Mouse (Mus musculus) heart, embryonic 10.5 days (tissue): Measurements from ENCODE around the gene Ube2n. TPM values are rescaled to one million over a fixed set of nuclear protein-coding genes. Genes with fewer than 3 reads are reported as not detected.

Source experiments
- DNase-seq: peaks from one replicate; pipeline ENCODE4 v3.0.0-alpha.2; 2017; ENCODE audit warnings: low spot score
- H3K27ac ChIP-seq: fragments of 300-500 bp; sonication (generic); 2 replicates; pipeline ENCODE4 v1.5.1; 2016; ENCODE audit warnings: mild to moderate bottlenecking
- H3K27me3 ChIP-seq: fragments of 300-500 bp; sonication (generic); 2 replicates; pipeline ENCODE4 v1.6.1; 2016; ENCODE audit warnings: mild to moderate bottlenecking; ENCODE audit not compliant: poor library complexity, insufficient read depth, severe bottlenecking
- H3K36me3 ChIP-seq: fragments of 300-500 bp; sonication (generic); 2 replicates; pipeline ENCODE4 v1.6.1; 2016; ENCODE audit warnings: mild to moderate bottlenecking, moderate library complexity
- H3K4me1 ChIP-seq: fragments of 300-500 bp; sonication (generic); 2 replicates; pipeline ENCODE4 v1.6.1; 2016; ENCODE audit warnings: mild to moderate bottlenecking
- H3K4me3 ChIP-seq: fragments of 300-500 bp; sonication (generic); 2 replicates; pipeline ENCODE4 v1.5.1; 2016; ENCODE audit warnings: mild to moderate bottlenecking, moderate library complexity
- H3K9me3 ChIP-seq: fragments of 300-500 bp; sonication (generic); 2 replicates; pipeline ENCODE4 v1.6.1; 2016; ENCODE audit warnings: mild to moderate bottlenecking, moderate library complexity
- WGBS: fragments of 180-500 bp; shearing (Covaris S2); methylation state at CpG from one replicate; pipeline ENCODE4 v1.1.7; 2016; 5-methylcytosine and 5-hydroxymethylcytosine counted together
- polyA plus RNA-seq: library from polyadenylated mRNA; unstranded; fragments of >200 nt; fragmentation: Nextera tagmentation; extraction: Ambion mirVana; gene quantifications from 2 replicates; pipeline ENCODE4 v1.2.1, GENCODE M21; 2016

The Ube2n gene
- polyA plus RNA-seq, 1 experiment from 2014 or later = 389 TPM

DNA sequence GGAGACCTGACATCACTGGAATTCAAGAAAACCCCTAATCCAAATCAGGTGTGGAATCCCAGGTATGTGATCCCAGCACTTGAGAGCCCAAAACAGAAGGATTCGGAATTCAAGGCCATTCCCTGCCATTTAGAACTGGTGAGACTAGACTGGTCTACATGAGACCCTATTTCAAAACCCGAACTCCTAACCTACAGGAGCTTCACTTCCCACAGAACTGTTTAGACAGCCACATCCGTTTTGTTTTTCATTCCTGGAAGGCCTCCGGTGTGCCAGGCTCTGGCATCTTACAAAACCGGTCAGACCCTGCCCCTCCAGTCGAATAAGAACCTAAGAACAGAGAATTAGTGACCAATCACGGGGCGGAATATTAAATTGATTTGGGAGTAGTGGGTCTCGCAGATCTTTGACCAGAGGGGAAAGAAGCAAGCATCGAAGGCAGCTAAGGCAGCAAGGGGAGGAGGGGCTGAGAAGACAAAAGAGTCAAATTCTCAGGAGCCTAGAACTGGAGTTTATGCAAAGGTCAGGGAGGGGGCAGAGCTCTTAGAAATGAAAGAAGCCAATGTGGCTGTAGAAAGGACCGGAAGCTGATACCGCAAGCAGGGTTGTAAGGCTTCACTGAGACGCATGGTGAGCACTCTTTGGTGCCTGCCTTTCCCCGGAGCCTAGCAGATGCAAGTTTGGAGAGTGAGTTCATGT lies 50.4 kb downstream of the Ube2n start:
- WGBS = 21% methylated on average over 14 of the region's 14 CpGs

DNA sequence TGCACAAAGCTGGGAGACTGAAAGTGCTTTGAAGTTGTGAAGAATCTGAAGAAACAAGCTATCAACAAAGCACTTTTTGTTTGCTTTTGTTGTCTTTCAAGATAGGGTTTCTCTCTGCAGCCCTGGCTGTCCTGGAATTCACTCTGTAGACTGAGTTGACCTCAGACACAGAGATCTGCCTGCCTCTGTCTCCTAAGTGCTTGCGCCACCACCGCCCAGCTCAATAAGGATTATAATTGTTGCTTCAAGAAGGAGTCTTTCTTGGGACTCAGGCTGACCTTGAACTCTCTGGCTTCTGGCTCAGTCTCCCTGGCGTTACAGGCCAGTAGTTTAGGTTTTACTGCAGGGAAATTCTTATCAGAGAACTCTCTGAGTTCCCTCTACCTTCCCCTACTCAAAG lies 51.8 kb downstream of the Ube2n start:
- peak; percentile 36 for DNase-seq
- no peak overlapping the region for H3K4me3 ChIP-seq
- H3K4me1 ChIP-seq = peaks cover 16% of the 10 kb centered on the region
- 74% methylated on average over 3 of the region's 3 CpGs for WGBS
- no peaks in the 10 kb centered on the region for H3K27me3 ChIP-seq
- no peak overlapping the region for H3K27ac ChIP-seq
- H3K9me3 ChIP-seq = no peaks in the 10 kb centered on the region
- no peaks in the 10 kb centered on the region for H3K36me3 ChIP-seq

More for the DNA sequence above, 50.4 kb downstream of the Ube2n start:
- Histone ChIP-seq H3K36me3 (peaks cover under 1% of the 10 kb centered on the region; the same call in 1 of the 2 replicates), H3K9me3 (no peaks in the 10 kb centered on the region), H3K4me1 (peaks cover 24% of the 10 kb centered on the region), H3K27ac (peak overlapping the region; percentile 59), H3K4me3 (no peak overlapping the region; the same call in 1 of the 2 replicates), H3K27me3 (no peaks in the 10 kb centered on the region)
- peak; percentile 76 for DNase-seq

DNA sequence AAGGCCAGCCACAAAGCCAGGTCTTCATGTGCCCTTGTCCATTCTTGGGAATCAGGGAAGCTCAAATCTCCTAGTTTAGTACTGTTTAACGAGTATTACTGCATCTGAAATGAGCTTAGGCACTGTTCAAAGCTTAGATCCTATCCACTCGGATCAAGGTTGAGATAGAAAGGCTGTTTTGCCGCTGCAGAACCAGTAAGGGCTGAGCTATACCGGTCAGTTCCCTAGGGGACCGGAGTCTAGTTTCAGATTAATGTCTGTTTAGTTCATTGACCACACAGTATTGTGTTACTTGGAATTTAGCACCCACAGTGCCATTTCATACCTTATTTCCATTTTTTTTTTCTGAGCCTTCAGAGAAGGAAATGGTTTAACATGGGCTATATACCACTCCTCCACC lies 52.6 kb downstream of the Ube2n start:
- Histone ChIP-seq H3K27ac (no peak overlapping the region), H3K4me3 (no peak overlapping the region), H3K36me3 (no peaks in the 10 kb centered on the region), H3K9me3 (no peaks in the 10 kb centered on the region), H3K27me3 (no peaks in the 10 kb centered on the region), H3K4me1 (peaks cover 13% of the 10 kb centered on the region)
- WGBS = 82% methylated on average over 5 of the region's 5 CpGs
- DNase-seq = no peak

DNA sequence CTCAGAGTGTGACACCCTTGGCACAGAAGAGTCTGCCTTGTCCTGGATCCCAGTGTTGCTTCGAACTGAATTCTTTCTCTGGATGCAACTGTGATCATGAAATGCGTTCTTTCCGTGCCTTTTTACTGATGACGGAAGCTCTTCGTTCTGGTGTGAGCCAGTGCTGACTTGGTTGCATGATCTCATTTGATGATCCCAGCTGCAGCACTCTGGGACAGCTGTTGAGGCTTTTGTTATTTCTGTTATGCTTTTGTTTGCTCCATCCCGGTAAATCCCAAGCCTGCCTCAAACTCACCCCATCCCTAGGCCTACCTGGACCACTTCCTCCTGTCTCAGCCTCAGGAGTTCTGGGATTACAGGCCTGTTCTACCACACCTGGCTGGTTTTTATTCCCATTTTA lies 53.1 kb downstream of the Ube2n start:
- no peaks in the 10 kb centered on the region for H3K27me3 ChIP-seq
- 84% methylated on average over 6 of the region's 6 CpGs for WGBS
- no peak overlapping the region for H3K27ac ChIP-seq
- no peaks in the 10 kb centered on the region for H3K9me3 ChIP-seq
- H3K4me3 ChIP-seq = no peak overlapping the region
- H3K36me3 ChIP-seq = no peaks in the 10 kb centered on the region
- peaks cover 13% of the 10 kb centered on the region for H3K4me1 ChIP-seq
- peak; percentile 69 for DNase-seq

GRCm38 (mm10) chr10:95569441-95569840 lies 54.5 kb downstream of the Ube2n start:
- WGBS = 36% methylated on average over 2 of the region's 2 CpGs
- Histone ChIP-seq H3K36me3 (no peaks in the 10 kb centered on the region), H3K4me3 (no peak overlapping the region), H3K27me3 (no peaks in the 10 kb centered on the region), H3K27ac (peak overlapping the region; percentile 3; the same call in 1 of the 2 replicates), H3K4me1 (peaks cover 11% of the 10 kb centered on the region), H3K9me3 (no peaks in the 10 kb centered on the region)
- peak; percentile 66 for DNase-seq

- Histone ChIP-seq H3K36me3 (no peaks in the 10 kb centered on the region), H3K4me3 (no peak overlapping the region), H3K9me3 (no peaks in the 10 kb centered on the region), H3K4me1 (peaks cover 15% of the 10 kb centered on the region), H3K27me3 (no peaks in the 10 kb centered on the region), H3K27ac (no peak overlapping the region)
- peak; percentile 78 for DNase-seq
- 47% methylated on average over 4 of the region's 4 CpGs for WGBS
These were observed 60.0 kb downstream of the Ube2n start for GRCm38 (mm10) chr10:95574994-95575393.

GRCm38 (mm10) chr10:95575839-95576380 lies 61.0 kb downstream of the Ube2n start:
- H3K27me3 ChIP-seq = no peaks in the 10 kb centered on the region
- 85% methylated on average over 10 of the region's 10 CpGs for WGBS
- H3K27ac ChIP-seq = no peak overlapping the region
- H3K36me3 ChIP-seq = no peaks in the 10 kb centered on the region
- peak; percentile 57 for DNase-seq
- H3K4me3 ChIP-seq = no peak overlapping the region
- H3K9me3 ChIP-seq = no peaks in the 10 kb centered on the region
- H3K4me1 ChIP-seq = peaks cover 15% of the 10 kb centered on the region

DNA sequence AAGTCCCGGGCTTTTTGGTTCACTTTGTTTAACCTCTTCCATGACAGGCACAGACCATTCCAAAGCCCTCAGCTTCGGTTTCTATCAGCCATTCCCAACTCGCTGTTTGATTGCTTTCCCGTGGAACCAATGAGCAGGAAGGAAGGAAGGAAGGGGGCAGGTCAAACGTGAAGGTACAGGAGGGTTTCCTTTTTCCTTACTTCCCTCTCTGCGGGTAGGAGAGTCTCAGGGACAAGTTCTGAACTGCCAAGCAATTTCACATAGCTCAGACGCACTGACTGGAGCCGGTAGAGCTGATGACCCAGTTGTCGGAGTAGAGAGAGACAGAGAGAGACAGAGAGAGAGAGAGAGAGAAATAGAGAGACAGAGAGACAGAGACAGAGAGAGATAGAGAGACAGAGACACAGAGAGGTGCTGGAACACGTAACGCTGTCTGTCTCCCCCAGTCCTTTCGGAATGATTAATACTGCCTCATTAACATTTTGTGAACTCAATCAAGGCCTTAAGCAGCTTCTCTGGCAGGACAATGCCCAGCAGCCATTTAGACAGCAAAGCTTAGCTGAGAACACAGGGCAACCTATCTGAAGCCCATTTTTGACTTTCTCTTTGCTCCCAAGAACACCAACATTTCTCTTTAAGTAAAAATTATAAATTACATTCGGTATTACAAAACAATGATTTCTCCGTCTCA lies 62.1 kb downstream of the Ube2n start:
- 63% methylated on average over 14 of the region's 14 CpGs for WGBS
- H3K4me1 ChIP-seq = peaks cover 15% of the 10 kb centered on the region
- H3K36me3 ChIP-seq = no peaks in the 10 kb centered on the region
- no peaks in the 10 kb centered on the region for H3K9me3 ChIP-seq
- peak; percentile 50 for DNase-seq
- H3K27ac ChIP-seq = peak overlapping the region; percentile 53; the same call in 1 of the 2 replicates
- no peaks in the 10 kb centered on the region for H3K27me3 ChIP-seq
- no peak overlapping the region for H3K4me3 ChIP-seq

DNA sequence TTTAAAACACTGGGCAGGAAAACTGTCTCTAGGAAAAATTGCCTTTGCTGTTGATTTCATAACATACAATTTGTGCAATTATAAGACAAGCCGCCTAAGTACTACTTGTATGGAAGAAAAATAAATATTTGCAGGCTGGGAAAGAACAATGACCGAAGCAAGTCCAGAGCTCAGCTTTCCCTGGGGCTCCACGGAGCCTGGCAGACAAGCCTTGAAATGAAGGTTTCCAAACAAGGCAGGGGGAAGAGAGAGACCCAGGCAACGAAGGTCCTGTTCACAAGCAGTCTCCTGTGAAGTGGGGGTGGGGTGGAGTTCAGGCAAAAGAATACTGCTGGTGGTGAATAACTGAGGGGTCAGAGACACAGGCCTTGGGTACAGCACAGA lies 62.6 kb downstream of the Ube2n start:
- WGBS = 50% methylated on average over 4 of the region's 4 CpGs
- peak; percentile 61 for DNase-seq
- Histone ChIP-seq H3K36me3 (no peaks in the 10 kb centered on the region), H3K9me3 (no peaks in the 10 kb centered on the region), H3K4me3 (no peak overlapping the region), H3K4me1 (peaks cover 15% of the 10 kb centered on the region), H3K27ac (0 out of 2 replicates have a peak overlapping the region, but pooled peaks have one; percentile 53), H3K27me3 (no peaks in the 10 kb centered on the region)

- WGBS = 81% methylated on average over 6 of the region's 6 CpGs
- no peaks in the 10 kb centered on the region for H3K9me3 ChIP-seq
- DNase-seq = no peak
- H3K4me1 ChIP-seq = peaks cover 9% of the 10 kb centered on the region; the same call in 1 of the 2 replicates
- H3K4me3 ChIP-seq = no peak overlapping the region
- no peak overlapping the region for H3K27ac ChIP-seq
- no peaks in the 10 kb centered on the region for H3K27me3 ChIP-seq
- H3K36me3 ChIP-seq = no peaks in the 10 kb centered on the region
These were observed 70.6 kb downstream of the Ube2n start for GRCm38 (mm10) chr10:95585554-95585953.

DNA sequence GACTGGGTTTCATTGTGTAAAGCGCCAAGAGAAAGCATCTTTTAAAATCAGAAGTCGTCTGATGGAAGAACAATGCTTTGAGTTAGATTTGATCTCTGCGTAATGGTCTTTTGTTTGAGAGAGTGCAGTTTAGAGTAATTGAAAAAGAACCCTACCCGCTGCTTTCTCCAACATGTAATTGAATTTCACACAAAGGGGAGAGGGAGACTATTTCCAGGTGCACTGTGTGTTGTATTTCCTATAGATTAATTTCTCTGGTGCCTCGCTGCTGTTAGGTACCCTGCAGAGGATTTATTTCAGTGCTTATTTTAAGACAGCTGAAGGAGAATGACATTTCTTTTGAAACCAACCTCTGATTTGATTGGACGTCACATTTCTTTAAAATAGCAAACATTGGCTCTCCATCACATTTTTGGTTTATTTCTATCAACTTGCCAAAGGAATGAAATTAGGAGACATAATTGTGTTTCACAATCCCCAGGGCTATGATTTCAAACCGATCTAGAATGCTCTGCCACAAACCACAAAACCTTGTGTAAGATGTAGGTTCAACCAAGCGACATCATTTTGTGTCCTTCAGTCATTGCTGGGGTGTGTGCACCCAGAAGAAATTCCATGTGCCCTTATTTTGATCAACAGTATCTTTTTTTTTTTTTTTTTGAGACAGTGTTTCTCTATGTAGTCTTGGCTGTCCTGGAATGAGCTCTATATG lies 72.7 kb downstream of the Ube2n start:
- Histone ChIP-seq H3K9me3 (no peaks in the 10 kb centered on the region), H3K27me3 (no peaks in the 10 kb centered on the region), H3K4me1 (peaks cover 9% of the 10 kb centered on the region; the same call in 1 of the 2 replicates), H3K36me3 (no peaks in the 10 kb centered on the region), H3K4me3 (no peak overlapping the region), H3K27ac (no peak overlapping the region)
- no peak for DNase-seq
- WGBS = 81% methylated on average over 8 of the region's 8 CpGs

DNA sequence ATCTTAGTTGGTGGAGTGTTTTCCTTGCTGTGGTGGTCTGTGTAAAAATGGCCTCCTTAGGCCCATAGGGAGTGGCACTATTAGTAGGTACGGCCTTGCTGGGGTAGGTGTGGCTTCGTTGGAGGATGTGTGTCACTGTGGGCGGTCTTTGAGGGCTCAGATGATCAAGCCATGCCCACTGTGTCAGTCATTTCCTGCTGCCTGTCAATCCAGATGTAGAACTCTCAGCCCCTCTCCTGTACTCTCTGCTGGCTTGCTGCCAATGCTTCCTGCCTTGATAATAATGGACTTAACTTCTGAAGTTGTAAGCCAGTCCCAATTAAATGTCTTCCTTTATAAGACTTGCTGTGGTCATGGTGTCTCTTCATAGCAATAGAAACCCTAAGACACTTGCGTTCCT lies 74.3 kb downstream of the Ube2n start:
- DNase-seq = no peak
- 87% methylated on average over 4 of the region's 4 CpGs for WGBS
- H3K36me3 ChIP-seq = no peaks in the 10 kb centered on the region
- no peak overlapping the region for H3K4me3 ChIP-seq
- H3K27ac ChIP-seq = no peak overlapping the region
- no peaks in the 10 kb centered on the region for H3K27me3 ChIP-seq
- no peaks in the 10 kb centered on the region for H3K9me3 ChIP-seq
- peaks cover 9% of the 10 kb centered on the region; the same call in 1 of the 2 replicates for H3K4me1 ChIP-seq

DNA sequence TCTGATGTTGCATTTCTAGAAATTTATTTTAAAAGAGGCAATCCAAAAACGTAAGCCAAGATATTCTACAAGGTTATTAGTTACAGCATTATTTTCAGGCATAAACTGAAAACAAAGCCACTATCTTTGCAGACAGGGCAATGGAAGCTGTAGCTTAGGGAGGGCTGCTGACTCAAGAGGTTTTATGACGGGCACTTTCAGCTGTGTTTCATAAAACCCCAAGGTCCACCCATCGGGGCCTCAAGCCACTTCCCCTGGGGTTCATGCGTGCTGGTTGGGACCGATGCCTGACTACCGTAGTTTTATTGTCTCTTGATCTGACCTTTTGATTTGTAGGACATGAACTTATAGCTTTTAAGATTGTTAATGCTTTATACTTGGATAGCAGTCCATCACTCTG lies 75.3 kb downstream of the Ube2n start:
- 87% methylated on average over 6 of the region's 6 CpGs for WGBS
- Histone ChIP-seq H3K4me3 (no peak overlapping the region), H3K4me1 (peaks cover 4% of the 10 kb centered on the region; the same call in 1 of the 2 replicates), H3K27me3 (no peaks in the 10 kb centered on the region), H3K9me3 (no peaks in the 10 kb centered on the region), H3K27ac (no peak overlapping the region), H3K36me3 (no peaks in the 10 kb centered on the region)
- DNase-seq = no peak
